Comparison of ENCODE assay signal across 18 mouse cellular contexts in genomic region chr11:103248837-103249236, GRCm38 (mm10). TPM values are rescaled to one million over a fixed set of nuclear protein-coding genes. Genes with fewer than 3 reads are reported as not detected.
DNase-seq lines count a peak whose midpoint lies in the region; ATAC-seq and TF ChIP-seq lines count a peak whose summit lies in the region.
"Had no signal": no experiment of that assay in that cellular context is flagged by ENCODE, and none has a peak within 500 bp of the region (broad histone marks: within the 10 kb centered on the region; RNA-seq: fewer than 3 reads in every experiment).

No protein-coding gene starts in this region.

- no peak overlapping the region for H3K4me3 ChIP-seq in limb, embryonic 15.5 days
- H3K4me3 ChIP-seq in limb, embryonic 10.5 days = no peak overlapping the region
- H3K4me3 ChIP-seq in bone marrow, adult 2 months (replicated peaks; ENCODE audit: control insufficient read depth, low read depth, low read length) = no peak overlapping the region

- no peak for DNase-seq in limb, embryonic 10.5 days (ENCODE audit: low spot score)
- DNase-seq in 416B (ENCODE audit: low read depth) = peak; percentile 47
- peak; percentile 64 for DNase-seq in lung, postnatal 25 days (ENCODE audit: low spot score)
- no peak for DNase-seq in layer of hippocampus, adult 9-11 months
- DNase-seq in cerebellum, postnatal 25 days = no peak
- DNase-seq: adrenal gland, postnatal 10 days; cerebellum, adult 9-10 months; heart, postnatal 4 days; kidney, adult 2 months; midbrain, embryonic 14.5 days; thymus, adult 18-20 months had no signal

- ATAC-seq in limb, embryonic 15.5 days (ENCODE audit: insufficient number of reproducible peaks, low FRiP score, low TSS enrichment, low read depth) = no peak
- ATAC-seq in megakaryocyte, adult 5-6 weeks (ENCODE audit: poor library complexity, severe bottlenecking) = no peak
- ATAC-seq: CD4-positive, CD25-positive, alpha-beta regulatory T cell, adult 4 months; hindbrain, postnatal 0 days had no signal

- no peak overlapping the region for H3K9ac ChIP-seq in limb, embryonic 15.5 days

- H3K4me1 ChIP-seq in limb, embryonic 15.5 days = peaks cover 43% of the 10 kb centered on the region
- peaks cover 32% of the 10 kb centered on the region for H3K4me1 ChIP-seq in limb, embryonic 10.5 days
- H3K4me1 ChIP-seq in bone marrow, adult 2 months (ENCODE audit: control insufficient read depth, insufficient read depth, low read length) = peaks cover 19% of the 10 kb centered on the region

- TF ChIP-seq POLR2A in bone marrow, adult 2 months (IDR thresholded peaks at IDR 0.05; ENCODE audit: borderline replicate concordance, control insufficient read depth, low read depth, low read length) = no peak

- 61% methylated on average over 5 of the region's 5 CpGs for WGBS in limb, embryonic 15.5 days
- 70% methylated on average over 5 of the region's 5 CpGs for WGBS in limb, embryonic 10.5 days
- WGBS in bone marrow, adult 2 months = 30% methylated on average over 5 of the region's 5 CpGs

- no peak for TF ChIP-seq CTCF in bone marrow, adult 2 months (IDR thresholded peaks at IDR 0.05; ENCODE audit: control insufficient read depth, insufficient read depth, low read length)

- H3K36me3 ChIP-seq in limb, embryonic 15.5 days = no peaks in the 10 kb centered on the region
- H3K36me3 ChIP-seq in limb, embryonic 10.5 days = no peaks in the 10 kb centered on the region

- H3K27ac ChIP-seq in limb, embryonic 15.5 days = peak overlapping the region; percentile 38; the same call in 1 of the 2 replicates
- no peak overlapping the region for H3K27ac ChIP-seq in limb, embryonic 10.5 days
- peak overlapping the region; percentile 77; the same call in 1 of the 2 replicates for H3K27ac ChIP-seq in bone marrow, adult 2 months (ENCODE audit: control insufficient read depth, insufficient read depth, low read depth, low read length, poor library complexity)

- H3K4me2 ChIP-seq in limb, embryonic 15.5 days = no peak overlapping the region

- no peaks in the 10 kb centered on the region for H3K27me3 ChIP-seq in limb, embryonic 15.5 days
- no peaks in the 10 kb centered on the region for H3K27me3 ChIP-seq in limb, embryonic 10.5 days (ENCODE audit: low read depth, poor library complexity, severe bottlenecking)

- H3K9me3 ChIP-seq in limb, embryonic 15.5 days = no peaks in the 10 kb centered on the region
- H3K9me3 ChIP-seq in limb, embryonic 10.5 days (replicated peaks) = no peaks in the 10 kb centered on the region

RNA-seq across cellular contexts. Expression of gene Map3k14, which starts 18.4 kb away (rescaled TPM):
- 4.3 and 5.3 TPM in 2 replicates for polyA plus RNA-seq in limb, embryonic 15.5 days (2015; fragmentation: Nextera tagmentation; extraction: Ambion mirVana)
- 2.8 TPM in 2 replicates for polyA plus RNA-seq in limb, embryonic 10.5 days (2016; fragmentation: Nextera tagmentation; extraction: Ambion mirVana)
- polyA plus RNA-seq in bone marrow, adult 2 months (2011; ENCODE audit: insufficient read depth, insufficient read length, low replicate concordance, missing spikeins) = 3.4 and 12.1 TPM in 2 replicates
- 14.5 and 16.6 TPM in 2 replicates for total RNA-seq in megakaryocyte, adult 5-6 weeks (2015)
- total RNA-seq in megakaryocyte, adult 5-6 weeks (2017) = 15.4 and 15.7 TPM in 2 replicates

RNA-seq across cellular contexts. Expression of gene Spata32, which starts 30.6 kb away (rescaled TPM):
- polyA plus RNA-seq in limb, embryonic 15.5 days (2015; fragmentation: Nextera tagmentation; extraction: Ambion mirVana) = not detected in 2 replicates
- polyA plus RNA-seq in limb, embryonic 10.5 days (2016; fragmentation: Nextera tagmentation; extraction: Ambion mirVana) = not detected in 2 replicates
- not detected in 2 replicates for polyA plus RNA-seq in bone marrow, adult 2 months (2011; ENCODE audit: insufficient read depth, insufficient read length, low replicate concordance, missing spikeins)
- total RNA-seq in megakaryocyte, adult 5-6 weeks (2015) = not detected in 2 replicates
- total RNA-seq in megakaryocyte, adult 5-6 weeks (2017) = not detected in 2 replicates
- total RNA-seq: adrenal gland, postnatal 10 days; heart, postnatal 4 days had no signal
- polyA plus RNA-seq: CD4-positive, CD25-positive, alpha-beta regulatory T cell, adult 4 months; forebrain, embryonic 11.5 days; kidney, adult 2 months had no signal

RNA-seq across cellular contexts. Expression of gene 1700023F06Rik, which starts 40.5 kb away (rescaled TPM):
- polyA plus RNA-seq in limb, embryonic 15.5 days (2015; fragmentation: Nextera tagmentation; extraction: Ambion mirVana) = 0.67 and 1.0 TPM in 2 replicates
- polyA plus RNA-seq in limb, embryonic 10.5 days (2016; fragmentation: Nextera tagmentation; extraction: Ambion mirVana) = 0.29 and 0.30 TPM in 2 replicates
- not detected in 2 replicates for polyA plus RNA-seq in bone marrow, adult 2 months (2011; ENCODE audit: insufficient read depth, insufficient read length, low replicate concordance, missing spikeins)
- total RNA-seq in megakaryocyte, adult 5-6 weeks (2015) = not detected in 2 replicates
- not detected in 2 replicates for total RNA-seq in megakaryocyte, adult 5-6 weeks (2017)
- total RNA-seq: granulocyte monocyte progenitor cell, adult 5-6 weeks; heart, postnatal 4 days; hindbrain, postnatal 0 days had no signal
- polyA plus RNA-seq: CD4-positive, CD25-positive, alpha-beta regulatory T cell, adult 4 months had no signal

Comparison
In these comparisons a context has a peak if more than half of its experiments do, and no peak if none do; other contexts are left out.
1. DNase-seq: peak in 416B (single experiment) and lung, postnatal 25 days (single experiment); none in limb, embryonic 10.5 days (single experiment), layer of hippocampus, adult 9-11 months (single experiment) and cerebellum, postnatal 25 days (0 of 2).